Mouse (Mus musculus) forelimb bud, embryonic 11.5 days (tissue): Measurements from ENCODE around the gene Scel.

ENCODE experiments used
- DNase-seq: peaks from one replicate; pipeline ENCODE4 v3.0.0-alpha.2; 2012; ENCODE audit warnings: low read depth, low spot score

The Scel gene

GRCm38 (mm10) chr14:103571598-103572320 is 58.6 kb downstream of the Scel start:
- DNase-seq, result no peak

- no peak for DNase-seq
Measured at GRCm38 (mm10) chr14:103575854-103576253, 62.7 kb downstream of the Scel start.

GRCm38 (mm10) chr14:103577011-103577410 is 63.9 kb downstream of the Scel start:
- DNase-seq, result no peak

- no peak for DNase-seq
Measured at GRCm38 (mm10) chr14:103586662-103587061, 73.5 kb downstream of the Scel start.

- DNase-seq, result no peak
Measured at GRCm38 (mm10) chr14:103587208-103587900, 74.2 kb downstream of the Scel start.

- no peak for DNase-seq
Measured at GRCm38 (mm10) chr14:103589819-103590218, 76.7 kb downstream of the Scel start.

- no peak for DNase-seq
Measured at GRCm38 (mm10) chr14:103595870-103596269, 82.7 kb downstream of the Scel start.

GRCm38 (mm10) chr14:103608063-103608462 is 94.9 kb downstream of the Scel start:
- DNase-seq, result no peak

- DNase-seq, result no peak
Measured at GRCm38 (mm10) chr14:103613573-103614271, 100.6 kb downstream of the Scel start.

- no peak for DNase-seq
Measured at GRCm38 (mm10) chr14:103614272-103614587, 101.1 kb downstream of the Scel start.

- no peak for DNase-seq
Measured at GRCm38 (mm10) chr14:103619756-103620155, 106.6 kb downstream of the Scel start.

- no peak for DNase-seq
Measured at GRCm38 (mm10) chr14:103621207-103621606, 108.1 kb downstream of the Scel start.

- DNase-seq, result no peak
Measured at GRCm38 (mm10) chr14:103626100-103626499, 113.0 kb downstream of the Scel start.

- no peak for DNase-seq
Measured at GRCm38 (mm10) chr14:103629639-103630364, 116.7 kb downstream of the Scel start.

- no peak for DNase-seq
Measured at GRCm38 (mm10) chr14:103630545-103630944, 117.4 kb downstream of the Scel start.

GRCm38 (mm10) chr14:103643933-103644332 is 130.8 kb downstream of the Scel start:
- no peak for DNase-seq

- DNase-seq, result no peak
Measured at GRCm38 (mm10) chr14:103647981-103648380, 134.8 kb downstream of the Scel start.

- peak; percentile 42 for DNase-seq
Measured at GRCm38 (mm10) chr14:103648623-103649255, 135.6 kb downstream of the Scel start.

GRCm38 (mm10) chr14:103649302-103649701 is 136.2 kb downstream of the Scel start:
- no peak for DNase-seq

GRCm38 (mm10) chr14:103649896-103650334 is 136.8 kb downstream of the Scel start, which contains the start of gene Slain1:
TSS of gene Slain1 (plus strand) at chr14:103650228.
- peak; percentile 83 for DNase-seq

- no peak for DNase-seq
Measured at GRCm38 (mm10) chr14:103650413-103651101, 137.4 kb downstream of the Scel start.
